Mouse (Mus musculus) hindbrain, embryonic 14.5 days (tissue): ENCODE data around the gene Ppm1b. TPM values are rescaled to one million over a fixed set of nuclear protein-coding genes. Genes with fewer than 3 reads are reported as not detected.

ENCODE experiments used
- ATAC-seq: fragments of 200-750 bp; cut with Nextera tagmentation; 2 replicates; pipeline ENCODE4 v1.8.0; 2017; ENCODE audit warnings: moderate number of reproducible peaks, mild to moderate bottlenecking, moderate TSS enrichment, moderate library complexity; ENCODE audit not compliant: low FRiP score
- DNase-seq: peaks from one replicate; pipeline ENCODE4 v3.0.0-alpha.2; 2015; ENCODE audit warnings: low spot score
- H3K27ac ChIP-seq: fragments of 300-500 bp; sonication (generic); 2 replicates; pipeline ENCODE4 v1.5.1; 2014; ENCODE audit warnings: mild to moderate bottlenecking, moderate library complexity
- H3K27me3 ChIP-seq: fragments of 300-500 bp; sonication (generic); 2 replicates; pipeline ENCODE4 v1.6.1; 2014; ENCODE audit warnings: mild to moderate bottlenecking, low read length, mixed read lengths; ENCODE audit not compliant: control insufficient read depth, insufficient read depth
- H3K36me3 ChIP-seq: fragments of 300-500 bp; sonication (generic); replicated peaks from 2 replicates; pipeline ENCODE4 v1.6.1; 2014; ENCODE audit not compliant: control insufficient read depth, insufficient read depth
- H3K4me1 ChIP-seq: fragments of 300-500 bp; sonication (generic); replicated peaks from 2 replicates; pipeline ENCODE4 v1.6.1; 2014; ENCODE audit warnings: antibody characterized with exemption, low read length, mixed read lengths; ENCODE audit not compliant: control insufficient read depth, insufficient read depth
- H3K4me2 ChIP-seq: fragments of 300-500 bp; sonication (generic); replicated peaks from 2 replicates; pipeline ENCODE4 v1.6.1; 2014; ENCODE audit warnings: mild to moderate bottlenecking, moderate library complexity
- H3K4me3 ChIP-seq: fragments of 300-500 bp; sonication (generic); replicated peaks from 2 replicates; pipeline ENCODE4 v1.5.1; 2014; ENCODE audit warnings: mild to moderate bottlenecking, low read length
- H3K9ac ChIP-seq: fragments of 300-500 bp; sonication (generic); 2 replicates; pipeline ENCODE4 v1.6.1; 2014
- H3K9me3 ChIP-seq: fragments of 300-500 bp; sonication (generic); 2 replicates; pipeline ENCODE4 v1.6.1; 2016; ENCODE audit warnings: low read length; ENCODE audit not compliant: control insufficient read depth
- WGBS: fragments of 180-500 bp; shearing (Covaris S2); extraction: QIAGEN DNeasy Blood & Tissue Kit; methylation state at CpG from one replicate; pipeline ENCODE4 v1.1.7; 2014; 5-methylcytosine and 5-hydroxymethylcytosine counted together
- polyA plus RNA-seq: library from polyadenylated mRNA; unstranded; fragments of >200 nt; fragmentation: Nextera tagmentation; extraction: Ambion mirVana; gene quantifications from 2 replicates; pipeline ENCODE4 v1.2.1, GENCODE M21; 2014

The Ppm1b gene
- polyA plus RNA-seq, 1 experiment from 2014 or later: 85.9 TPM

DNA sequence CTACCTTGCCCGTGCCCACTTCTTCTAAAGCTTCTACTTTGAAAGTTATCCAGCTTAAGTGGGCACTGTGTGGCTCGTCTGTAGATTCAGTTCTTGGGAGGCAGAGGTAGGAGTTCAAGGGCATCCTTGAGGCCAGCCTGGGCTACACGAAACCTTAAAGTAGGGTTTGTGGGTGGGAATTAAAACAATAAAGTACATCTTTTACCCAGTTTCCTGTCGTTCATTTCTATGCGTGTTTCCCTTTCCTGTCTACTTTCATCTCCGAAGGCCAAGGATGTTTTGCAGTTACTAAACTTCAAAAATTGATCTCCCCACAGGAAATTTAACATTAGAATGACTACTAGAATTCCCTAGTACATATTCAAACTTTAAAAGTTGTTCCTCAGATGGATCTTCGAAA is 19.3 kb upstream of the Ppm1b start:
- WGBS: 94% methylated on average over 7 of the region's 7 CpGs
- Histone ChIP-seq H3K4me3 (no peak overlapping the region), H3K36me3 (no peaks in the 10 kb centered on the region), H3K4me1 (no peaks in the 10 kb centered on the region), H3K9me3 (no peaks in the 10 kb centered on the region), H3K4me2 (no peak overlapping the region), H3K27ac (no peak overlapping the region), H3K27me3 (no peaks in the 10 kb centered on the region), H3K9ac (no peak overlapping the region)
- no peak for ATAC-seq
- DNase-seq: no peak

- ATAC-seq (no peak), DNase-seq (no peak)
- H3K4me1 ChIP-seq: no peaks in the 10 kb centered on the region
- WGBS: 97% methylated on average over 4 of the region's 4 CpGs
- no peaks in the 10 kb centered on the region for H3K27me3 ChIP-seq
- no peak overlapping the region for H3K9ac ChIP-seq
- no peak overlapping the region for H3K4me3 ChIP-seq
- H3K9me3 ChIP-seq: no peaks in the 10 kb centered on the region
- H3K27ac ChIP-seq: no peak overlapping the region
- no peak overlapping the region for H3K4me2 ChIP-seq
- no peaks in the 10 kb centered on the region for H3K36me3 ChIP-seq
These were observed 18.3 kb upstream of the Ppm1b start for GRCm38 (mm10) chr17:84938215-84938614.

- Histone ChIP-seq H3K9me3 (no peaks in the 10 kb centered on the region), H3K27ac (no peak overlapping the region), H3K27me3 (no peaks in the 10 kb centered on the region), H3K9ac (no peak overlapping the region), H3K4me1 (no peaks in the 10 kb centered on the region), H3K4me3 (no peak overlapping the region), H3K36me3 (no peaks in the 10 kb centered on the region), H3K4me2 (no peak overlapping the region)
- WGBS: 86% methylated on average over 9 of the region's 9 CpGs
- ATAC-seq (no peak), DNase-seq (no peak)
These were observed 16.4 kb upstream of the Ppm1b start for GRCm38 (mm10) chr17:84940017-84940731.

GRCm38 (mm10) chr17:84941291-84941868 is 15.2 kb upstream of the Ppm1b start:
- Histone ChIP-seq H3K27ac (no peak overlapping the region), H3K9me3 (no peaks in the 10 kb centered on the region), H3K4me1 (no peaks in the 10 kb centered on the region), H3K4me3 (no peak overlapping the region), H3K36me3 (no peaks in the 10 kb centered on the region), H3K9ac (no peak overlapping the region), H3K4me2 (no peak overlapping the region), H3K27me3 (no peaks in the 10 kb centered on the region)
- WGBS: 92% methylated on average over 13 of the region's 13 CpGs
- ATAC-seq (no peak), DNase-seq (no peak)

GRCm38 (mm10) chr17:84942358-84943032 is 14.0 kb upstream of the Ppm1b start:
- DNase-seq (no peak), ATAC-seq (no peak)
- 92% methylated on average over 10 of the region's 10 CpGs for WGBS
- Histone ChIP-seq H3K4me3 (no peak overlapping the region), H3K9ac (no peak overlapping the region), H3K36me3 (no peaks in the 10 kb centered on the region), H3K4me1 (no peaks in the 10 kb centered on the region), H3K27ac (no peak overlapping the region), H3K4me2 (no peak overlapping the region), H3K9me3 (no peaks in the 10 kb centered on the region), H3K27me3 (no peaks in the 10 kb centered on the region)

GRCm38 (mm10) chr17:84943033-84943393 is 13.5 kb upstream of the Ppm1b start:
- no peak for DNase-seq
- H3K36me3 ChIP-seq: no peaks in the 10 kb centered on the region
- H3K4me3 ChIP-seq: no peak overlapping the region
- no peaks in the 10 kb centered on the region for H3K9me3 ChIP-seq
- no peaks in the 10 kb centered on the region for H3K4me1 ChIP-seq
- no peak overlapping the region for H3K4me2 ChIP-seq
- H3K27me3 ChIP-seq: no peaks in the 10 kb centered on the region
- WGBS: 70% methylated on average over 2 of the region's 2 CpGs
- no peak overlapping the region for H3K27ac ChIP-seq
- H3K9ac ChIP-seq: no peak overlapping the region
- no peak for ATAC-seq

DNA sequence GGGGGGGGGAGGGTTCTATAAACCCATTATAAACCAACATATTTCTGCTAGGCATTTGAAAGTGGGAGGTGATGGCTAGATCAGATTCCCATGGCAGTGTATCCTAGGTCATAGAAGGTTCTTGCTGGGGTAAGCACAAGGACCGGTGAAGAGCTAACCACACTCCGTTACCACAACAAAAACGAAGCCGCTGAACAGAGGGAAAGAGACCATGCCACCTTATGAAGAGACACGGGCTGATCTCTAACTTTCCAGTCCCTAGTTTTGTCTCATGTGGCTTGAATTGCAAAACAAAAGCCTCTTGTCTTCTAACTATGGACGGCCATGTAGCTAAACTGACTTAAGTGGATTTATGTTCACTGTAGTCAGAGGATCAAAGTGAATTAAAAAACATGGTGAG is 12.2 kb upstream of the Ppm1b start:
- no peaks in the 10 kb centered on the region for H3K36me3 ChIP-seq
- no peak overlapping the region for H3K27ac ChIP-seq
- H3K4me2 ChIP-seq: no peak overlapping the region
- no peak for ATAC-seq
- H3K4me3 ChIP-seq: no peak overlapping the region
- no peak for DNase-seq
- no peaks in the 10 kb centered on the region for H3K9me3 ChIP-seq
- no peaks in the 10 kb centered on the region for H3K27me3 ChIP-seq
- no peaks in the 10 kb centered on the region for H3K4me1 ChIP-seq
- 87% methylated on average over 6 of the region's 6 CpGs for WGBS
- no peak overlapping the region for H3K9ac ChIP-seq

DNA sequence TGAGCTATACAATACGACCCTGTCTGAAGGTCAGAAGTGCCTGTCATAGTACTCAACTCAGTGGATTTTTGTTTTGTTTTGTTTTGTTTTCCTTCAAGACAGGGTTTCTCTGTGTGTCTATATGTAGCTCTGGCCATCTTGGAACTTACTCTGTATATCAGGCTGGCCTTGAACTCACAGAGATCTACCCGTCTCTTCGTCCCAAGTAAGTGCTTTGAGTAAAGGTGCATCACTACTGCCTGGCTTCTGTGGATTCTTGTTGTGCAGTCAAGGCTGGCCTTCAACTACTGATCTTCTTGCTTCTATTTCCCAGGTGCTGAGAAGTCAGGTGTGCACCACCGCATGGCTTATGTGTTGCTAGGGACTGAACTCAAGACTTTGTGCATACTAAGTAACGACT is 4.0 kb upstream of the Ppm1b start:
- H3K9ac ChIP-seq: no peak overlapping the region
- DNase-seq: no peak
- H3K36me3 ChIP-seq: no peaks in the 10 kb centered on the region
- H3K27me3 ChIP-seq: no peaks in the 10 kb centered on the region
- H3K9me3 ChIP-seq: no peaks in the 10 kb centered on the region
- peaks cover 8% of the 10 kb centered on the region; the same call in 1 of the 2 replicates for H3K4me1 ChIP-seq
- H3K4me2 ChIP-seq: no peak overlapping the region
- no peak overlapping the region for H3K27ac ChIP-seq
- no peak overlapping the region for H3K4me3 ChIP-seq
- no peak for ATAC-seq
- WGBS: 97% methylated on average over 5 of the region's 5 CpGs

GRCm38 (mm10) chr17:84953776-84954175 is 2.8 kb upstream of the Ppm1b start:
- WGBS: 95% methylated on average over 5 of the region's 5 CpGs
- DNase-seq (no peak), ATAC-seq (no peak)
- Histone ChIP-seq H3K27me3 (no peaks in the 10 kb centered on the region), H3K4me1 (peaks cover 8% of the 10 kb centered on the region; the same call in 1 of the 2 replicates), H3K9ac (no peak overlapping the region), H3K36me3 (no peaks in the 10 kb centered on the region), H3K27ac (no peak overlapping the region), H3K4me3 (no peak overlapping the region), H3K4me2 (no peak overlapping the region), H3K9me3 (no peaks in the 10 kb centered on the region)
